ENCODE assay signal across 10 mouse cellular contexts in genomic region chr12:112830570-112830969, GRCm38 (mm10). TPM values are rescaled to one million over a fixed set of nuclear protein-coding genes. Genes with fewer than 3 reads are reported as not detected.
DNase-seq lines count a peak whose midpoint lies in the region; ATAC-seq lines count a peak whose summit lies in the region.
"Had no signal": no experiment of that assay in that cellular context is flagged by ENCODE, and none has a peak within 500 bp of the region (broad histone marks: within the 10 kb centered on the region; RNA-seq: fewer than 3 reads in every experiment).

No protein-coding gene starts in this region.

- peak overlapping the region; percentile 68 for H3K4me2 ChIP-seq in neural tube, embryonic 11.5 days (ENCODE audit: low read depth)
- peak overlapping the region; percentile 81 for H3K4me2 ChIP-seq in liver, embryonic 13.5 days

- H3K27me3 ChIP-seq in neural tube, embryonic 11.5 days (ENCODE audit: control insufficient read depth, insufficient read depth, low read length) = no peaks in the 10 kb centered on the region
- no peaks in the 10 kb centered on the region for H3K27me3 ChIP-seq in liver, embryonic 13.5 days

- WGBS in neural tube, embryonic 11.5 days = 87% methylated on average over 3 of the region's 3 CpGs
- WGBS in liver, embryonic 13.5 days (ENCODE audit: insufficient replicate concordance) = 70% methylated on average over 3 of the region's 3 CpGs

- H3K9me3 ChIP-seq in neural tube, embryonic 11.5 days (ENCODE audit: control insufficient read depth, low read length) = no peaks in the 10 kb centered on the region
- no peaks in the 10 kb centered on the region for H3K9me3 ChIP-seq in liver, embryonic 13.5 days (replicated peaks)

- H3K36me3 ChIP-seq in neural tube, embryonic 11.5 days (ENCODE audit: control insufficient read depth, insufficient read depth, low read length) = peaks cover 9% of the 10 kb centered on the region
- peaks cover 33% of the 10 kb centered on the region for H3K36me3 ChIP-seq in liver, embryonic 13.5 days

- peak; percentile 51 for DNase-seq in cerebellum, adult 11-12 months
- no peak for DNase-seq in cerebellum, adult 9-10 months
- DNase-seq in neural tube, embryonic 11.5 days (ENCODE audit: low spot score) = no peak
- DNase-seq in neural tube, embryonic 10.5 days (ENCODE audit: extremely low spot score, low spot score) = no peak
- no peak for DNase-seq in liver, embryonic 13.5 days
- DNase-seq in thymus, postnatal 4 days = no peak
- no peak for DNase-seq in urinary bladder, postnatal 4 days (ENCODE audit: low spot score in 2 of 2)
- no peak for DNase-seq in B cell, adult 2 months
- DNase-seq: adrenal gland, postnatal 36 days; kidney, adult 11 months had no signal

- peak overlapping the region; percentile 99 for H3K4me3 ChIP-seq in neural tube, embryonic 11.5 days (ENCODE audit: low read depth, low read length)
- peak overlapping the region; percentile 73 for H3K4me3 ChIP-seq in liver, embryonic 13.5 days (replicated peaks)

- no peak overlapping the region for H3K27ac ChIP-seq in neural tube, embryonic 11.5 days (ENCODE audit: low read depth, low read length)
- peak overlapping the region; percentile 79 for H3K27ac ChIP-seq in liver, embryonic 13.5 days

- peak overlapping the region; percentile 99 for H3K9ac ChIP-seq in neural tube, embryonic 11.5 days (ENCODE audit: low read length)
- peak overlapping the region; percentile 80 for H3K9ac ChIP-seq in liver, embryonic 13.5 days

- ATAC-seq in neural tube, embryonic 11.5 days (ENCODE audit: insufficient read depth, low FRiP score, low TSS enrichment) = no peak
- ATAC-seq in liver, embryonic 13.5 days (ENCODE audit: low read depth) = no peak

- peaks cover 20% of the 10 kb centered on the region for H3K4me1 ChIP-seq in neural tube, embryonic 11.5 days (ENCODE audit: control insufficient read depth, insufficient read depth, low read length)
- peaks cover 62% of the 10 kb centered on the region for H3K4me1 ChIP-seq in liver, embryonic 13.5 days (replicated peaks)

RNA-seq across cellular contexts. Expression of gene Cdca4, which starts 1.3 kb away (rescaled TPM):
- polyA plus RNA-seq in neural tube, embryonic 11.5 days (2014; fragmentation: Nextera tagmentation; extraction: Ambion mirVana) = 165 and 173 TPM in 2 replicates
- polyA plus RNA-seq in liver, embryonic 13.5 days (2015; fragmentation: Nextera tagmentation; extraction: Ambion mirVana) = 69.5 and 76.9 TPM in 2 replicates

RNA-seq across cellular contexts. Expression of gene Clba1, which starts 21.8 kb away (rescaled TPM):
- 13.6 and 14.0 TPM in 2 replicates for polyA plus RNA-seq in neural tube, embryonic 11.5 days (2014; fragmentation: Nextera tagmentation; extraction: Ambion mirVana)
- polyA plus RNA-seq in liver, embryonic 13.5 days (2015; fragmentation: Nextera tagmentation; extraction: Ambion mirVana) = 0.71 and 0.83 TPM in 2 replicates

RNA-seq across cellular contexts. Expression of gene Ahnak2, which starts 28.1 kb away (rescaled TPM):
- 0.26 and 0.61 TPM in 2 replicates for polyA plus RNA-seq in neural tube, embryonic 11.5 days (2014; fragmentation: Nextera tagmentation; extraction: Ambion mirVana)
- 0.13 and 0.15 TPM in 2 replicates for polyA plus RNA-seq in liver, embryonic 13.5 days (2015; fragmentation: Nextera tagmentation; extraction: Ambion mirVana)

RNA-seq across cellular contexts. Expression of gene Gpr132, which starts 37.5 kb away (rescaled TPM):
- not detected in 2 replicates for polyA plus RNA-seq in neural tube, embryonic 11.5 days (2014; fragmentation: Nextera tagmentation; extraction: Ambion mirVana)
- 0.23 and 0.30 TPM in 2 replicates for polyA plus RNA-seq in liver, embryonic 13.5 days (2015; fragmentation: Nextera tagmentation; extraction: Ambion mirVana)
